Mouse (Mus musculus) heart, adult 8-10 months (tissue): ENCODE data around the gene Zbtb33. TPM values are rescaled to one million over a fixed set of nuclear protein-coding genes. Genes with fewer than 3 reads are reported as not detected.

Experiments
- microRNA-seq: library from miRNA; unstranded; fragments of <30 nt; microRNA quantifications from one replicate; pipeline ENCODE4 v1.2.0, GENCODE M21; 2022
- total RNA-seq, 4 experiments: library from RNA; stranded (reverse); gene quantifications; 2 replicates each; pipeline ENCODE4 v1.2.4; 2022

Gene Zbtb33
- total RNA-seq, 4 experiments from 2014 or later = 8.6 to 10.7 (median 10.1) TPM

Small RNA genes lying within 50 kb of the gene (microRNA-seq; reads per million reads assigned to microRNA genes)
- gene Mir3110 = not detected

Other genes starting within 250 kb of the Zbtb33 start
- gene Btg1-ps1, start 171.0 kb upstream of the Zbtb33 start, total RNA-seq = not detected
- gene Btg1-ps2, start 146.7 kb upstream of the Zbtb33 start, total RNA-seq = not detected
- gene Rhox10, start 123.3 kb upstream of the Zbtb33 start, total RNA-seq = not detected
- not detected for gene Rhox11, start 104.7 kb upstream of the Zbtb33 start, total RNA-seq
- gene Rhox12, start 78.9 kb upstream of the Zbtb33 start, total RNA-seq = not detected
- not detected for gene Rhox13, start 68.6 kb upstream of the Zbtb33 start, total RNA-seq
- 1 to 10 TPM in 1 of 4 experiments, under 1 TPM in 3; 0.63 to 1.5 (median 0.72) TPM for gene Tmem255a, start 62.6 kb downstream of the Zbtb33 start, total RNA-seq
- gene Atp1b4, start 126.4 kb downstream of the Zbtb33 start, total RNA-seq = not detected